Mouse (Mus musculus) heart, embryonic 10.5 days (tissue): ENCODE results near the gene Slx4ip. TPM values are rescaled to one million over a fixed set of nuclear protein-coding genes. Genes with fewer than 3 reads are reported as not detected.

Experiments used
- DNase-seq: peaks from one replicate; pipeline ENCODE4 v3.0.0-alpha.2; 2017; ENCODE audit warnings: low spot score
- H3K27ac ChIP-seq: fragments of 300-500 bp; sonication (generic); 2 replicates; pipeline ENCODE4 v1.5.1; 2016; ENCODE audit warnings: mild to moderate bottlenecking
- H3K27me3 ChIP-seq: fragments of 300-500 bp; sonication (generic); 2 replicates; pipeline ENCODE4 v1.6.1; 2016; ENCODE audit warnings: mild to moderate bottlenecking; ENCODE audit not compliant: poor library complexity, insufficient read depth, severe bottlenecking
- H3K36me3 ChIP-seq: fragments of 300-500 bp; sonication (generic); 2 replicates; pipeline ENCODE4 v1.6.1; 2016; ENCODE audit warnings: mild to moderate bottlenecking, moderate library complexity
- H3K4me1 ChIP-seq: fragments of 300-500 bp; sonication (generic); 2 replicates; pipeline ENCODE4 v1.6.1; 2016; ENCODE audit warnings: mild to moderate bottlenecking
- H3K4me3 ChIP-seq: fragments of 300-500 bp; sonication (generic); 2 replicates; pipeline ENCODE4 v1.5.1; 2016; ENCODE audit warnings: mild to moderate bottlenecking, moderate library complexity
- H3K9me3 ChIP-seq: fragments of 300-500 bp; sonication (generic); 2 replicates; pipeline ENCODE4 v1.6.1; 2016; ENCODE audit warnings: mild to moderate bottlenecking, moderate library complexity
- WGBS: fragments of 180-500 bp; shearing (Covaris S2); methylation state at CpG from one replicate; pipeline ENCODE4 v1.1.7; 2016; 5-methylcytosine and 5-hydroxymethylcytosine counted together
- polyA plus RNA-seq: library from polyadenylated mRNA; unstranded; fragments of >200 nt; fragmentation: Nextera tagmentation; extraction: Ambion mirVana; gene quantifications from 2 replicates; pipeline ENCODE4 v1.2.1, GENCODE M21; 2016

Gene Slx4ip
- polyA plus RNA-seq, 1 experiment from 2014 or later = 5.9 TPM

DNA sequence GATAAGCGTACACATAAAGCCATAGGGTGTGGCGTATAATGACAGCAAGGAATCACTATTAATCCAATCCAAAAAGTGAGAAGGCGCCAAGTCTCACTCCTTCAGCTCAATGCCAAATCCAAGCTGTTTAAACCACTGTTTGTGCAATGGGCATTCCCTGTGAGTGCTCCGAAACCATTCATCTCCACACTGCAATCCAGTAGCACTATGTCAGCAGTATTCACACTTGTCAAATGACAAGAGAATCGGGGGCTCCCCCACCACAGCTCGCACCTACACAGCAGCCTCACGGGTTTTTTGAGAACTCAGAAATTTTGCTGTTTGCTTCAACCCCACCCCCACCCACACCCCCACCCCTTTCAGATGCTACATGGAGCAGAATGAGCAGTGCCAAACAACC, 190.0 kb downstream of the Slx4ip start:
- WGBS = 80% methylated on average over 7 of the region's 7 CpGs
- Histone ChIP-seq H3K4me1 (peaks cover 27% of the 10 kb centered on the region), H3K27me3 (no peaks in the 10 kb centered on the region), H3K36me3 (peaks cover 40% of the 10 kb centered on the region), H3K9me3 (no peaks in the 10 kb centered on the region), H3K4me3 (no peak overlapping the region), H3K27ac (no peak overlapping the region)
- DNase-seq = no peak

DNA sequence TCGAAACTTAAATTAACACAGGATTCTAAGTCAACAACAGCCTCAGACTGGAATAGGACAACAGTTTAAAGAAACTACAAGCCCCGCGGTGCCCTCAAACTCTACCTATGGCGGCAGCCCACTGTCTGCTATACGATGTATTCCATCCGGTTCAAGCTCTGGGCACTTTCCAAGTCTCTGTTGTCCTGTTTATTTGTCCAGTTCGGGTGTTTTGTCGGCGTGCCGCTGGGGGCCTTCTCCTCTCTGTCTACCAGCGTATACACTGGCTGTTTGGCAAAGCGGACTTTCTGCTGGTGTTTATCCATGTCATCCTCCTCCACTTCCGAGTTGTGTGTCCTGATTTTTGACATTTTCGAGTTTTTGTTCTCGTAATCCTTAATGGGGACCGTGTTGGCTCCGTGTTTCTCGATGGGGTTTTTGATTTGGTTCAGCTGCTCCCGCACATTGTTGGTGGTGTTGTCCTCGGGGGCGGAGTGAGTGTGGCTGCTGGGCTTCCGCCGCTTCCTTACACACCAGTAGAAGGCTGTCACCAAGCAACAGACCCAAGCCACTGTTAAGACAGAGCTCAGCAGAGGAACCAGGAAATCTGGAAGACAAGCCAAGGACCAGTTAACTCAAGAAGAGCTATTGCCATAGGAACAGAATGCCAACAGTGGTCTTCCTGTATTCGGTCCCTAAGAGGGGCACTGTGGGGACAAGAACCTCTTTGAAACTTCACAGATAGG, 192.0 kb downstream of the Slx4ip start:
- H3K4me3 ChIP-seq = no peak overlapping the region
- peaks cover 58% of the 10 kb centered on the region for H3K36me3 ChIP-seq
- no peak overlapping the region for H3K27ac ChIP-seq
- DNase-seq = no peak
- no peaks in the 10 kb centered on the region for H3K27me3 ChIP-seq
- peaks cover 27% of the 10 kb centered on the region for H3K4me1 ChIP-seq
- no peaks in the 10 kb centered on the region for H3K9me3 ChIP-seq
- WGBS = 91% methylated on average over 24 of the region's 24 CpGs

GRCm38 (mm10) chr2:137085257-137085656, 194.2 kb downstream of the Slx4ip start:
- no peak for DNase-seq
- WGBS = 56% methylated on average over 8 of the region's 8 CpGs
- Histone ChIP-seq H3K27me3 (no peaks in the 10 kb centered on the region), H3K4me3 (no peak overlapping the region), H3K27ac (no peak overlapping the region), H3K4me1 (peaks cover 19% of the 10 kb centered on the region), H3K9me3 (no peaks in the 10 kb centered on the region), H3K36me3 (peaks cover 80% of the 10 kb centered on the region)

GRCm38 (mm10) chr2:137086621-137087395, 195.8 kb downstream of the Slx4ip start:
- no peak overlapping the region for H3K27ac ChIP-seq
- WGBS = 86% methylated on average over 14 of the region's 14 CpGs
- no peak for DNase-seq
- peaks cover 92% of the 10 kb centered on the region for H3K36me3 ChIP-seq
- peaks cover 10% of the 10 kb centered on the region; the same call in 1 of the 2 replicates for H3K4me1 ChIP-seq
- H3K4me3 ChIP-seq = no peak overlapping the region
- no peaks in the 10 kb centered on the region for H3K9me3 ChIP-seq
- H3K27me3 ChIP-seq = no peaks in the 10 kb centered on the region

GRCm38 (mm10) chr2:137087705-137088104, 196.7 kb downstream of the Slx4ip start:
- 69% methylated on average over 6 of the region's 6 CpGs for WGBS

DNA sequence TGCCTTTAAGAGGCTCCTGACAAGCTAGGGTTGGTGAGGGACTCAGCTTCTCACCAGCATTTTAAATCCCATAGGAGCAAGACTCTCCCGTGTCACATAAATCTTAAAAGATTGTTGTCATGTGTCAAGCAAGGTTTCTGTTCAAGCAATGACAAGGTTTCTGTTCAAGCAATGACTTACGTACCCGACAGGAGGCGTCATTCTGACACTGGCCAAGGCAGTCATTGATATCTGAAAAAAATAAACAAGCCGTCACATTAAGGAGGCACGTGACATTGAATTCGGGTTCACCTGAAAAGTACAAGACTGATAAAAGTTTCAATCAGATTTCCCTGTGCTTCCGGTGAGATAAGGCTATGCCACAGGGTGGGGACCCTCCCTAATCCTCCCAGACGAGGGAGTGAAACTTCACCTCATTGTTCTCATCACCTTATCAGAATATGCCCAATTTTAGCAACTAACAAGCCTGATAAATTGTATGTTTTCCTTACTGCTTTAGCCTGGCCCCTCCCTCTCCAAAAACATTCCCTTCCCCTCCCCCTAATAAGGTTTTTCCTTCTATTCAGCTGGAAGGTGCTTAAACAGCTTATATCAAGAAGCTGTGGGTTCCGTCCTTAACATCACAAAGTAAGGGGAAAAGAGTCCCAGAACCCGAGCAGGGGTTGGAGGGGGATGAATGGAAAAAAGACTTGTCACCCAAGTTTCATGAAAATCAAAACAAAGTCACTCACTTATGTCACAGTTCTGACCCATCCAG, 200.9 kb downstream of the Slx4ip start:
- WGBS = 60% methylated on average over 11 of the region's 11 CpGs
- no peak overlapping the region for H3K4me3 ChIP-seq
- H3K9me3 ChIP-seq = no peaks in the 10 kb centered on the region
- DNase-seq = no peak
- H3K27me3 ChIP-seq = no peaks in the 10 kb centered on the region
- H3K4me1 ChIP-seq = peaks cover 21% of the 10 kb centered on the region
- peaks cover 99% of the 10 kb centered on the region for H3K36me3 ChIP-seq
- no peak overlapping the region for H3K27ac ChIP-seq

More at GRCm38 (mm10) chr2:137087705-137088104, 196.7 kb downstream of the Slx4ip start:
- peaks cover 98% of the 10 kb centered on the region for H3K36me3 ChIP-seq
- no peaks in the 10 kb centered on the region for H3K9me3 ChIP-seq
- DNase-seq = no peak
- no peak overlapping the region for H3K4me3 ChIP-seq
- H3K4me1 ChIP-seq = peaks cover 11% of the 10 kb centered on the region; the same call in 1 of the 2 replicates
- H3K27me3 ChIP-seq = no peaks in the 10 kb centered on the region
- H3K27ac ChIP-seq = no peak overlapping the region

DNA sequence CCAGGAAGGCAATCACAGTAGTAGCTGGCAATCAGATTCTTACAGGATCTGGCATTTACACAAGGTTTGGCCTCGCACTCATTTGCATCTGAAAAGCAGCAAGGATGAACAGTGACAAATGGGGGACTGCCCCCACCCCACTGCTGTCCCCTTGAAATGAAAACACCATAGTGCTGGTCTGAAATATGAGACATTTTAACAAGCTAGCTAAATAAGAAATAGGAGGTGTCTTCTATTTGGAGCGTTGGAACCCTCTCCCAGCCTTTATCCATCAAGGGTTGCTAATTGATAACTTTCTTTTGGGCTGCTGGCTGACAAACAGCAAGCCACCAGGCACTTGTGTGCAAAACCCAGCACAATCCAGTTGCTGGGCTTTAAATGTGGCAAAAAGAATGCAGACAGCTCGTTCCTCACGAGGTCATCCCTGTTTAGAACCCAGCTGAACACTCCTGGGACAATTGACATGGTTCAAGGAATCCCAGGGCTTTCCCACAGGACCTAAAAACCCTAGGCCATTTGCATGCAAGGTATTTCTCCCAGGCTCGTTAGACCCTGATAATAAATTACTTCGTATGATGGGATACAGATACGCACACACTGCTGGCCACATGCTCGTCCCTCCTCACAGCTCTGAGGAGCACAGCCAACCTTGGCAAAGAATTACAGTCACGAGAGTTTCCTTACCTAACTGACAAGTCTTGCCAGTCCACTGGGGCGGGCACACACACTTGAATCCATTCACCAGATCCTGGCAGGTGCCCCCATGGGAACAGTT, 201.7 kb downstream of the Slx4ip start:
- DNase-seq = no peak
- peaks cover 29% of the 10 kb centered on the region for H3K4me1 ChIP-seq
- 58% methylated on average over 10 of the region's 10 CpGs for WGBS
- H3K27me3 ChIP-seq = no peaks in the 10 kb centered on the region
- no peaks in the 10 kb centered on the region for H3K9me3 ChIP-seq
- no peak overlapping the region for H3K27ac ChIP-seq
- H3K36me3 ChIP-seq = peaks cover 99% of the 10 kb centered on the region
- H3K4me3 ChIP-seq = no peak overlapping the region

GRCm38 (mm10) chr2:137093298-137093630, 202.2 kb downstream of the Slx4ip start:
- DNase-seq = no peak
- WGBS = 60% methylated on average over 7 of the region's 7 CpGs
- no peaks in the 10 kb centered on the region for H3K9me3 ChIP-seq
- no peak overlapping the region for H3K4me3 ChIP-seq
- H3K36me3 ChIP-seq = peaks cover 99% of the 10 kb centered on the region
- no peak overlapping the region for H3K27ac ChIP-seq
- no peaks in the 10 kb centered on the region for H3K27me3 ChIP-seq
- peaks cover 31% of the 10 kb centered on the region for H3K4me1 ChIP-seq

DNA sequence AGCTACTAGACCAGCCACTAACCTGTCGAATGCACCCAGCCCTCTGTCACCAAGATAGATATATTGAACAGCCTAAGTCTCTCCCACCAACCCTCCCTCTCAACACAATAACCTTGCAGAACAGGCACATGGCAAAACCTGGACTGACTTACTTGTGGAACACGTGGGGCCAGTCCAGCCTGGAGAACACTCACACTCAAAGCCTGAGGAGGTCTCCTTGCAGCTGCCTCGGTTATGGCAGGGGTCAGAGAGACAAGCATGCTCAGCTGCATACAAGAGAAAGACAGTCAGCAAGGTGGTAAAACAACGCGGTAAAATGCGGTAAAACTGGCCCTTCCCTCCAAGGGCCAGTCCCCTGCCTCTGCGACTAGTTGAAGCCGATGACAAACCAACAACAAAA, 203.3 kb downstream of the Slx4ip start:
- peaks cover 42% of the 10 kb centered on the region for H3K4me1 ChIP-seq

DNA sequence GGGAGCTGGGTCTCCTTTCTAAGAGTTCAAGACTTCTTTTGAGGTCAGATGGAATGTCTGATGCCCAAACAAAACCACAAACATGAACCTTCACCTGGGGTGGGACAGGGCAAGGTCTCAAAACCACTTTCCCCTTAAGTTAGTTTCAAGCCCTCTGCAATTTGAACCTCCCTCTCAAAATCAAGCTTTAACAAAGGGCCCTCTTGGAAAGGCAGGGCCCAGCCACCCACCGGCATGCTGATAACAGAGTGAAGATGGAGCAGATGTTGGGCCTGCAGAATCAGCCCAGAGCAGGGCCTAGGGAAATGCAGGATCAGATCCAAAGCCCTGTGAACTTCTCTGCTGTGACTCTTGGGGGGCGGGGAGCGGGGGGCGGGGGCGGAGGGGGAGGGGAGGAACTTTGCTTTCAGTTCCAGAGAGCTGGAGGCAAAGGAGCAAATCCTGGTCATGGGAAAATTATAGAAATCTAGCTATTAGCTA, 206.0 kb downstream of the Slx4ip start:
- no peak for DNase-seq
- peaks cover 95% of the 10 kb centered on the region for H3K36me3 ChIP-seq
- H3K27ac ChIP-seq = peak overlapping the region; percentile 44; the same call in 1 of the 2 replicates
- WGBS = 21% methylated on average over 5 of the region's 5 CpGs
- H3K9me3 ChIP-seq = no peaks in the 10 kb centered on the region
- no peak overlapping the region for H3K4me3 ChIP-seq
- H3K27me3 ChIP-seq = no peaks in the 10 kb centered on the region
- H3K4me1 ChIP-seq = peaks cover 46% of the 10 kb centered on the region

More for the DNA sequence above, 203.3 kb downstream of the Slx4ip start:
- Histone ChIP-seq H3K27ac (no peak overlapping the region), H3K27me3 (no peaks in the 10 kb centered on the region), H3K4me3 (no peak overlapping the region), H3K36me3 (peaks cover 98% of the 10 kb centered on the region), H3K9me3 (no peaks in the 10 kb centered on the region)
- 74% methylated on average over 8 of the region's 8 CpGs for WGBS
- no peak for DNase-seq

DNA sequence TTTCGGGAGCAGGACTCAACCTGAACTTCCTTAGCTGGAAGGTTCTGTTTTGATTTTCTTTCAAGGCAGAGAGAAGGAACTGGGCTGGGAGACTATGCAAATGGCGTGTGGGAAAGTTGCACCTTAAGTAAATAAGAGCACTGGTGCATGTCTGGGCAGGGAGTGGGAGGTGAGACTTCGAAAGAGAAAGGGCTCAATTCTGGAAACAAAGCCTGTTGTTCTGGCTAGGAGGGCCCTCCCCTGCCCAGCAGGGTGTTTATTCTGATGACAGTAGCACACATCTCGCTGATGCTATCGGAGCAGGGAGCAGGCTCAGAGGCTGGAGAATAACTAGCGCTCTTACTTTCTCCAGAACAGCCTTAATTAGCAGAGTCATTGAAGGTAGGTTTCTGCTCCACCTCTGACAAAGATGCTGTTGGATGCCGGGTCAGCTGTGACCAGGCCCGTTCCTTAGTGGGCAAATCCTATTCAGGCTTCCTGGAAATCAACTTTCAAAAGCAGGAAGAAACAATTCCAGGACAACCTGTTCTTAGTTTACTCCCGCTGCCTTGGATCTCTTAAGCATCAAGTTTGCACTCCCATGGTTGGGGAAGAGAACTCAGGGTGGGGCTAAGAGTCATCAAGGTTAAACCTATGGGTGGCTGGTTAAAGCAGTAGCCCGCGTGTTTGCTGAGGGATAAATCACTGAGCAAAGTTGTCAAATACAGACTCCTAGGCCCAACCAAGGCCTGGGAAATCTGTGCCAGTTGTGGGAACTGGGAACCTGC, 207.4 kb downstream of the Slx4ip start:
- peaks cover 91% of the 10 kb centered on the region for H3K36me3 ChIP-seq
- WGBS = 54% methylated on average over 11 of the region's 11 CpGs

More for the DNA sequence above, 207.4 kb downstream of the Slx4ip start:
- Histone ChIP-seq H3K27me3 (no peaks in the 10 kb centered on the region), H3K4me3 (no peak overlapping the region), H3K27ac (no peak overlapping the region), H3K4me1 (peaks cover 41% of the 10 kb centered on the region), H3K9me3 (no peaks in the 10 kb centered on the region)
- DNase-seq = no peak
